Mouse (Mus musculus) hindlimb bud, embryonic 11.5 days (tissue): ENCODE results near the gene Tas2r120.
"Not testable (repeated sequence)": the region's sequence is repeated elsewhere in the genome, so short reads cannot be mapped to it uniquely, and the experiment has no call there.

Experiments used
- DNase-seq: peaks from one replicate; pipeline ENCODE4 v3.0.0-alpha.2; 2012; ENCODE audit warnings: low read depth, low spot score; ENCODE audit errors: extremely low spot score

The Tas2r120 gene

GRCm38 (mm10) chr6:132656653-132657052 lies at the start of gene Tas2r120:
Gene Tas2r120 (plus strand): TSS chr6:132656953.
- DNase-seq = no peak

- peak; percentile 1 for DNase-seq
These were observed 7.4 kb upstream of the Tas2r120 start for GRCm38 (mm10) chr6:132649399-132649798.

DNA sequence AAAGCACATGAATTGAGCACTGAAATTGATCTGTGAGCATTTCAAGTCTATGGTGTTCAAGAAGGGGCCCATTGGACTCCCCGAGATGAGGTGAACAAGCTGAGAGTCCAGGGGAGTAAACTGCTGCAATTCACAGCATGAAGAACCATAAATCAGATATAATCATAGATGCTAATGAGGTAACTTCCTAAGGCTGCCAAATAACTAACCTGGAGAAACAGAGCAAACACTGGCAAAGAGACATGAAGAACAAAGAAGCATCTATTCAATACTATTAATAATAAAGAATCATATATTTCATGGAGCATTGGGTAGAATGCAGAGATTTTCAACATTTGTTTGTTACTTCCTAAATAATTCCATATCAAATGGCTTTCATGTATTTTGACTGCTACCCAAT lies 5.3 kb upstream of the Tas2r120 start, which contains the start of gene A630073D07Rik:
TSS of gene A630073D07Rik (minus strand) at position 101 of the 400 bp plus-strand sequence.
- no peak for DNase-seq

GRCm38 (mm10) chr6:132691596-132691995 lies 34.8 kb downstream of the Tas2r120 start:
- not testable (repeated sequence) for DNase-seq

DNA sequence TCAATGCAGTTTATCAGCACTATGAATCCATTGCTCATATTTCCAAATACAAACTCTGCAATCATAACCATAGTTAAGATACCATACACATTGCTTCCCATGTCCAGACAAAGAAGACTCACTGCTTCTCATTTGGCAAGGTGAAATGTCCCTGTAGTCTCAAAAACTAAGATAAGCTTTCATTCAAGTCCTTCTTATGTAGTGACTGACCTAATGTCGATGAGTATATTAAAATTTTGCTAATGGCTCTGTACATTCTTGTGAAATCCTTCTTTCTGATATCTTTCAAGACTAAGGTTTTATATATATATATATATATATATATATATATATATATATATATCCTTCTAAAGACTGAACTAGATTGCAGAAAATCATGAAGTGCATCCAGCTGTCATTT lies 44.2 kb downstream of the Tas2r120 start, which contains the start of gene Tas2r121:
TSS of gene Tas2r121 (minus strand) at position 101 of the 400 bp plus-strand sequence.
- no peak for DNase-seq
